Mouse (Mus musculus): Measurements from ENCODE around the gene Olfr1254.

Gene Olfr1254

DNA sequence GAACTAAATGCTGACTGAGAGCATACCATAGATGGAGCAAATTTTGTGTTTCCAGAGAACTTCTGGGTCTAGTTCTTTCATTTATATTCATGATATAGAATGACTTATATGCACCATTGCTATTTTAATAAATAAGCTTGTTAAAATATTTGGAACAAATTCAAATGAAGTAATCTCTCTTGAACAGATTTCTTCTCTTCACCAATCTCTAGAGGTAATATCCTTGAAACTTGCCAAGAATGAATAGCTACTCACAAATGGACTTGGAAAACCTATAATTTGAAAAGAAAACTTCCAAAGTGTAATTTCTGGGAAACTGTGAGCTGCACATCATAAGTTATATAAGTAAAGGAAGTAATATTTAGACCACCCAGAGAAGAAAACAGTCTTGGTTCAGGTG lies at the start of gene Olfr1254:
Olfr1254 (minus strand) TSS at position 101 of the 400 bp plus-strand sequence.
- no peak for DNase-seq (ENCODE audit: low spot score in 2 of 2)

DNA sequence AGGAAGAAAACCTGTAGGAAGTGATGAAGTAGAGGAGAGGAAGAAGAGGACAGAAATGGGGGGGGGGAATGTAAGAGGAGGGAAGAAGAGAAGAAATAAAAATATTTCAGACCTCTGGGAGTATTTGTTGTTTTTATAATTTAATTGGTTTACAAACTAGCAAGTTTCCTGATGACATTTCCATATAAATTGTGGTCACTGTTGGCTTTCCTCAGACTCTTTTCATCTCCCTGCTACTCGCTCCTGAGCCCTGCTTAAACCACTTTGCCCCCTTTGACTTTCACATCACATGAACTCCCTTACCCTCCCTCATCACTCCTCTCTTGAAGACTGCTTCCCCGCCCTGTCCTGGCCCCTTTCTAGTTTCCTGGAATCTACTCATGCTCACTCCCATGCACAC lies 48.0 kb upstream of the Olfr1254 start, which contains the start of gene Olfr1256:
Olfr1256 (minus strand) TSS at position 101 of the 400 bp plus-strand sequence.
- no peak for DNase-seq (ENCODE audit: low spot score in 2 of 2)

DNA sequence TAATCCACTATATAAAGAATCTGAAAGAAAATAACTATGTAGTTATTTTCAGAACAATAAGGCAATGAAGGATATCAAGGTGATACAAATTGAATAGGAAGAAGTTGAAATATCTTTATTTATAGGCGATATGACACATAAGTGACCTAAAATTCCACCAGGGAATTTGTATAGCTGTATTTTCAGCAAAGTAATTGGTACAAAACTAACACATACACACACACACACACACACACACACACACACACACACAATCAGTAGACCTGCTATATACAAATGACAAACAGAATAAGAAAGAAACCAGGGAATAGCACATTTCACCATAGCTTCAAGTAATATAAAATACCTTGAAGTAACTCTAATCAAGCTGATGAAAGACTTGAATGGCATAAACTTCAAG lies 26.8 kb upstream of the Olfr1254 start:
- DNase-seq (ENCODE audit: low spot score in 2 of 2) = no peak

DNA sequence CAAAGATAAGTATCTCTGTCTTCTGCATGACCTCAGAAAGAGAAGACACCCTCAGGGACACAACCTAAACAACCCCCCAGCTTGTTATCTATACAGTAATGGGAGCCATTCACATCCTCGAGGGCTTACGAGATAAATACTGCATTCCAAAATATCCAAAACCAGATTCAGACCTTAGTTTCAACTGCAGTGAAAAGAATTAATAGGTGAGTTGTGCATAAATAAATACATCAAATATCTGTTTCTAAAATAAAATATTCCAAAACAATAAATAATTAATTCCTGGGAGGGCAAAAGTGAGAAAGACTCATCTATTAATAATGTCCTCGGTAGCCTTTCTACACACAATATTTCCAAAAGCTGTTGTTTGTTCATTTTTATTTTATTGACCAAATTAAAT lies 18.3 kb upstream of the Olfr1254 start, which contains the start of gene Olfr1255:
Olfr1255 (plus strand) TSS at position 301 of the 400 bp plus-strand sequence.
- no peak for DNase-seq (ENCODE audit: low spot score in 2 of 2)

DNA sequence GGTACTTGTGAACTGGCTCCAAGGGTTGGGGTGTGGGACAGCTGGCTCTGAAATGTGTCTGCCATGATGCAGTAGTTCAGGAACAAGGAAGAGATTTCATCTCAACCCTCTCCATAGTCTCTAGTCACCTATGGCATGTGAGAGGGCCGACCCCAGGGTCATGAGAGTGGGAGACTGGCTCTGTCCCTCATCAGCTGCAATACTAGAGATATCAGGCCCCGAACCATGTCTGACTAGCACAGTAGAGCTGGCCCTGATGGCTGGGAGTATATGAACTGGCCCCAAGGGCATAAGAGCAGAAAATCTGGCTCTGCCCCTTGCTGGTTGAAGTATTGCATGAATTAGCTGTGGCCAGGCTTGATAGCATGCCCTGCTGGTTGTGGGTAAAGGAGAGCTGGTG lies 17.3 kb upstream of the Olfr1254 start:
- DNase-seq (ENCODE audit: low spot score in 2 of 2) = no peak

DNA sequence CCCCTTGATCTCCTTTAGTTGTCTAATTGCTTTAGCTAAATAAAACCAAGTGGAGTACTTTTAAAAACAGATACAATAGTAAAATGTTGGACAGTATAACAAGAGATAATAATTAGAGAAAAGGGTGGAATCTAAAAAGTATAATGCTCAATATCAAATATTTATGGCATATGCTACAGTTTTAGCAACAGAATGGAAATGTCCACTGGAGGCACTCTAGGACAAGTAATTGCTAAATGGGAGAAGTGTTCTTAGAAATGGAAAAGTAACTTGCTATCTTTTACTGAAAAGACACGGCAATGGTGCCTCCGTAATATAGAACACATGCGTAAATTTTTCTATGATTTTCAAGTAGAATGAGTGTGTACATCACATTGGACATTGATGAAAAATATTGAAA lies 6.2 kb upstream of the Olfr1254 start:
- DNase-seq (ENCODE audit: low spot score in 2 of 2) = no peak

DNA sequence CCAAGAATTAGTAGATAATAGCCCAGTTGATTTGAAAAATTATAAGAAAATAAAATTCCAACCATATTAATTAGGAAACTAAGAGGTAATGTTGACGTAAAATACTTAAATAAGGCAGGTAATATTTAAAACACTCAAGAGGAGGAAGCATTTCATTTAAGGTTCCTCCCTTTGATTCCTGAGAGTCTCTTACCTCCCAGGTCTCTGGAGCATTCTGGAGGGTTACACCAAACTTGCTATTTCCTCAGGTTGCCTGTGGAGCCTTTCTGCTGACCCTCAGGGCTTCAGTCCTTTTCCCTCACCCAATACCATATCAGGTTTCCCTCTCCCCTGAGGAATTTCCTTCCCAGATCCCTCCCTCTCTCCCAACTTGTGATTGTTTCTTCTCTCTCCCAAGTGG lies 36.4 kb downstream of the Olfr1254 start, which contains the start of gene Olfr1253:
Olfr1253 (minus strand) TSS at position 101 of the 400 bp plus-strand sequence.
- DNase-seq (ENCODE audit: low spot score in 2 of 2) = no peak

Data from thymus, postnatal 10 days (tissue).